ENCODE assay signal across 17 mouse cellular contexts in genomic region chr6:41706275-41706674, GRCm38 (mm10). TPM values are rescaled to one million over a fixed set of nuclear protein-coding genes. Genes with fewer than 3 reads are reported as not detected.
DNase-seq lines count a peak whose midpoint lies in the region; ATAC-seq lines count a peak whose summit lies in the region.
"Had no signal": no experiment of that assay in that cellular context is flagged by ENCODE, and none has a peak within 500 bp of the region (broad histone marks: within the 10 kb centered on the region; RNA-seq: fewer than 3 reads in every experiment).

No protein-coding gene starts in this region.

- H3K27me3 ChIP-seq in liver, embryonic 16.5 days (ENCODE audit: control insufficient read depth, insufficient read depth, low read depth, low read length), result no peaks in the 10 kb centered on the region
- H3K27me3 ChIP-seq in hindbrain, embryonic 12.5 days, result no peaks in the 10 kb centered on the region
- H3K27me3 ChIP-seq: CH12.LX; heart, embryonic 15.5 days; limb, embryonic 12.5 days; midbrain, embryonic 15.5 days had no signal

- peak overlapping the region; percentile 57 for H3K4me2 ChIP-seq in liver, embryonic 16.5 days (ENCODE audit: low read depth, low read length)
- H3K4me2 ChIP-seq in hindbrain, embryonic 12.5 days (replicated peaks), result no peak overlapping the region
- H3K4me2 ChIP-seq: heart, embryonic 15.5 days; limb, embryonic 12.5 days; midbrain, embryonic 15.5 days had no signal

- peaks cover 37% of the 10 kb centered on the region for H3K4me1 ChIP-seq in liver, embryonic 16.5 days (ENCODE audit: control insufficient read depth, low read depth, low read length)
- H3K4me1 ChIP-seq in hindbrain, embryonic 12.5 days, result no peaks in the 10 kb centered on the region
- H3K4me1 ChIP-seq: heart, embryonic 15.5 days; limb, embryonic 12.5 days; midbrain, embryonic 15.5 days had no signal

- H3K4me3 ChIP-seq in liver, embryonic 16.5 days (ENCODE audit: low read depth, low read length), result peak overlapping the region; percentile 36
- H3K4me3 ChIP-seq in hindbrain, embryonic 12.5 days, result no peak overlapping the region
- H3K4me3 ChIP-seq: heart, embryonic 15.5 days; limb, embryonic 12.5 days; midbrain, embryonic 15.5 days had no signal

- H3K9ac ChIP-seq in liver, embryonic 16.5 days (ENCODE audit: low read depth, low read length), result peak overlapping the region; percentile 59
- no peak overlapping the region for H3K9ac ChIP-seq in hindbrain, embryonic 12.5 days
- H3K9ac ChIP-seq: heart, embryonic 15.5 days; limb, embryonic 12.5 days; midbrain, embryonic 15.5 days had no signal

- H3K9me3 ChIP-seq in liver, embryonic 16.5 days (replicated peaks; ENCODE audit: control insufficient read depth, low read length), result no peaks in the 10 kb centered on the region
- H3K9me3 ChIP-seq in hindbrain, embryonic 12.5 days (replicated peaks), result no peaks in the 10 kb centered on the region
- H3K9me3 ChIP-seq: heart, embryonic 15.5 days; limb, embryonic 12.5 days; midbrain, embryonic 15.5 days had no signal

- peaks cover 14% of the 10 kb centered on the region for H3K36me3 ChIP-seq in liver, embryonic 16.5 days (ENCODE audit: control insufficient read depth, insufficient read depth)
- no peaks in the 10 kb centered on the region for H3K36me3 ChIP-seq in hindbrain, embryonic 12.5 days
- H3K36me3 ChIP-seq: heart, embryonic 15.5 days; limb, embryonic 12.5 days; midbrain, embryonic 15.5 days had no signal

- H3K27ac ChIP-seq in liver, embryonic 16.5 days (ENCODE audit: low read length), result peak overlapping the region; percentile 98
- H3K27ac ChIP-seq in hindbrain, embryonic 12.5 days, result no peak overlapping the region
- H3K27ac ChIP-seq: heart, embryonic 15.5 days; hindbrain, postnatal 0 days; kidney, postnatal 0 days; limb, embryonic 12.5 days; midbrain, embryonic 15.5 days had no signal

- 29% methylated on average over 7 of the region's 7 CpGs for WGBS in liver, embryonic 16.5 days (ENCODE audit: insufficient replicate concordance)
- 89% methylated on average over 7 of the region's 7 CpGs for WGBS in hindbrain, embryonic 12.5 days

- DNase-seq in spleen, postnatal 10 days (ENCODE audit: low spot score in 2 of 2), result peak; percentile 50 to 67
- no peak for DNase-seq in spleen, postnatal 14 days (ENCODE audit: low spot score in 2 of 2)
- no peak for DNase-seq in embryo, embryonic 10 days (ENCODE audit: low spot score)
- DNase-seq in frontal cortex, postnatal 36 days (ENCODE audit: low spot score in 2 of 2), result no peak
- DNase-seq: adrenal gland, adult 8-10 months; cerebellum, adult 18-20 months had no signal

- peak; percentile 73 for ATAC-seq in erythroid progenitor cell, adult 5-6 weeks (replicated peaks; ENCODE audit: low FRiP score, poor library complexity, severe bottlenecking)
- peak; percentile 87 for ATAC-seq in liver, embryonic 16.5 days (ENCODE audit: low read depth)
- no peak for ATAC-seq in hindbrain, embryonic 12.5 days (ENCODE audit: low FRiP score)
- ATAC-seq: hindbrain, postnatal 0 days; midbrain, embryonic 15.5 days had no signal

RNA-seq across cellular contexts. Expression of gene Kel, which starts 2.1 kb away (rescaled TPM):
- total RNA-seq in erythroid progenitor cell, adult 5-6 weeks (2015; ENCODE audit: low replicate concordance), result 2,964 and 2,966 TPM in 2 replicates
- 871 and 1,033 TPM in 2 replicates for total RNA-seq in erythroid progenitor cell, adult 5-6 weeks (2017; ENCODE audit: low replicate concordance)
- 308 and 322 TPM in 2 replicates for polyA plus RNA-seq in liver, embryonic 16.5 days (2015; fragmentation: Nextera tagmentation; extraction: Ambion mirVana)
- polyA plus RNA-seq in hindbrain, embryonic 12.5 days (2016; fragmentation: Nextera tagmentation; extraction: Ambion mirVana), result 9.0 and 9.7 TPM in 2 replicates
- total RNA-seq: adrenal gland, adult 8-10 months; CH12.LX; hindbrain, postnatal 0 days; layer of hippocampus, postnatal 14 days had no signal

RNA-seq across cellular contexts. Expression of gene Llcfc1, which starts 22.0 kb away (rescaled TPM):
- not detected in 2 replicates for total RNA-seq in erythroid progenitor cell, adult 5-6 weeks (2015; ENCODE audit: low replicate concordance)
- total RNA-seq in erythroid progenitor cell, adult 5-6 weeks (2017; ENCODE audit: low replicate concordance), result not detected in 2 replicates
- not detected in 2 replicates for polyA plus RNA-seq in liver, embryonic 16.5 days (2015; fragmentation: Nextera tagmentation; extraction: Ambion mirVana)
- polyA plus RNA-seq in hindbrain, embryonic 12.5 days (2016; fragmentation: Nextera tagmentation; extraction: Ambion mirVana), result not detected in 2 replicates
- total RNA-seq: adrenal gland, adult 8-10 months; CH12.LX; layer of hippocampus, postnatal 14 days had no signal
- polyA plus RNA-seq: heart, embryonic 15.5 days; hindbrain, postnatal 0 days; limb, embryonic 12.5 days; midbrain, embryonic 15.5 days; neural tube, embryonic 11.5 days had no signal

RNA-seq across cellular contexts. Expression of gene Trpv5, which starts 25.7 kb away (rescaled TPM):
- total RNA-seq in erythroid progenitor cell, adult 5-6 weeks (2015; ENCODE audit: low replicate concordance), result 1.1 and 4.2 TPM in 2 replicates
- 1.9 and 2.6 TPM in 2 replicates for total RNA-seq in erythroid progenitor cell, adult 5-6 weeks (2017; ENCODE audit: low replicate concordance)
- 0.05 and 0.06 TPM in 2 replicates for polyA plus RNA-seq in liver, embryonic 16.5 days (2015; fragmentation: Nextera tagmentation; extraction: Ambion mirVana)
- not detected in 2 replicates for polyA plus RNA-seq in hindbrain, embryonic 12.5 days (2016; fragmentation: Nextera tagmentation; extraction: Ambion mirVana)
- total RNA-seq: adrenal gland, adult 8-10 months; CH12.LX; hindbrain, postnatal 0 days; layer of hippocampus, postnatal 14 days had no signal
- polyA plus RNA-seq: heart, embryonic 15.5 days; hindbrain, postnatal 0 days; limb, embryonic 12.5 days; midbrain, embryonic 15.5 days; neural tube, embryonic 11.5 days had no signal

Comparison
In these comparisons a context has a peak if more than half of its experiments do, and no peak if none do; other contexts are left out.
1. DNase-seq: peak in spleen, postnatal 10 days (2 of 2); none in spleen, postnatal 14 days (0 of 2), embryo, embryonic 10 days (single experiment) and frontal cortex, postnatal 36 days (0 of 2).
2. RNA of gene Kel, which starts 2.1 kb away (polyA plus RNA-seq): 308 to 322 TPM in liver, embryonic 16.5 days; 9.0 to 9.7 TPM in hindbrain, embryonic 12.5 days; every median in the first group is over 10 times any median in the second.